Mouse (Mus musculus) frontal cortex, adult 2 months (tissue): Measurements from ENCODE around the gene 2510009E07Rik. TPM values are rescaled to one million over a fixed set of nuclear protein-coding genes. Genes with fewer than 3 reads are reported as not detected.
A peak's percentile ranks its signal among the peaks of the same experiment; 100 is the strongest.

Source experiments
- DNase-seq, 2 experiments: peaks; one replicate each; pipeline ENCODE4 v3.0.0; 2022; ENCODE audit warnings: low spot score in 1 of 2; ENCODE audit errors: extremely low spot score in 1 of 2
- polyA plus RNA-seq: library from polyadenylated mRNA; depleted of rRNA; stranded (reverse); fragments of >200 nt; gene quantifications from 2 replicates; pipeline ENCODE4 v1.2.3, GENCODE M21; 2012; rRNA removed

2510009E07Rik gene
- 26.9 and 32.8 TPM in 2 replicates for polyA plus RNA-seq

- DNase-seq = peak; percentile 79 to 94
These were observed at the start of gene 2510009E07Rik for GRCm38 (mm10) chr16:21694463-21695241. Gene 2510009E07Rik (minus strand): TSS chr16:21694665.

GRCm38 (mm10) chr16:21743401-21743800 is 48.9 kb upstream of the 2510009E07Rik start:
- DNase-seq = no peak

- DNase-seq = no peak
These were observed 48.4 kb upstream of the 2510009E07Rik start for GRCm38 (mm10) chr16:21742898-21743297.

- no peak for DNase-seq
These were observed 47.9 kb upstream of the 2510009E07Rik start for GRCm38 (mm10) chr16:21742191-21742870.

- no peak for DNase-seq
These were observed 47.1 kb upstream of the 2510009E07Rik start for GRCm38 (mm10) chr16:21741542-21741941.

- no peak for DNase-seq
These were observed 41.2 kb upstream of the 2510009E07Rik start for GRCm38 (mm10) chr16:21735638-21736037.

GRCm38 (mm10) chr16:21727897-21728364 is 33.5 kb upstream of the 2510009E07Rik start:
- DNase-seq = peak; percentile 28 to 93

GRCm38 (mm10) chr16:21727421-21727820 is 33.0 kb upstream of the 2510009E07Rik start:
- DNase-seq = no peak

- DNase-seq = peak in 1 of 2 experiments; percentile 11
These were observed 29.8 kb upstream of the 2510009E07Rik start for GRCm38 (mm10) chr16:21724261-21724660.

GRCm38 (mm10) chr16:21719770-21720169 is 25.3 kb upstream of the 2510009E07Rik start:
- no peak for DNase-seq

GRCm38 (mm10) chr16:21714516-21714915 is 20.1 kb upstream of the 2510009E07Rik start:
- DNase-seq = peak in 1 of 2 experiments; percentile 39

GRCm38 (mm10) chr16:21710321-21710720 is 15.9 kb upstream of the 2510009E07Rik start:
- DNase-seq = no peak

GRCm38 (mm10) chr16:21704691-21705090 is 10.2 kb upstream of the 2510009E07Rik start:
- no peak for DNase-seq

GRCm38 (mm10) chr16:21702314-21702690 is 7.8 kb upstream of the 2510009E07Rik start:
- DNase-seq = no peak

GRCm38 (mm10) chr16:21701611-21702313 is 7.3 kb upstream of the 2510009E07Rik start:
- DNase-seq = no peak

GRCm38 (mm10) chr16:21698136-21698535 is 3.7 kb upstream of the 2510009E07Rik start:
- DNase-seq = no peak

- no peak for DNase-seq
These were observed 2.5 kb upstream of the 2510009E07Rik start for GRCm38 (mm10) chr16:21696946-21697345.

- peak in 1 of 2 experiments; percentile 25 for DNase-seq
These were observed 745 bp upstream of the 2510009E07Rik start for GRCm38 (mm10) chr16:21695242-21695578.

- peak in 1 of 2 experiments; percentile 55 for DNase-seq
These were observed 443 bp downstream of the 2510009E07Rik start for GRCm38 (mm10) chr16:21693981-21694462.

GRCm38 (mm10) chr16:21690216-21690755 is 4.2 kb downstream of the 2510009E07Rik start:
- DNase-seq = peak in 1 of 2 experiments; percentile 43

GRCm38 (mm10) chr16:21689141-21689540 is 5.3 kb downstream of the 2510009E07Rik start:
- no peak for DNase-seq
